Mouse (Mus musculus) CD4-positive helper T cell, adult 2 months (primary cell): ENCODE data around the gene 4930432K21Rik.

ENCODE experiments used
- DNase-seq: peaks from one replicate; pipeline ENCODE4 v3.0.0-alpha.2; 2012; ENCODE audit warnings: low read depth, missing footprints, low spot score

4930432K21Rik gene

DNA sequence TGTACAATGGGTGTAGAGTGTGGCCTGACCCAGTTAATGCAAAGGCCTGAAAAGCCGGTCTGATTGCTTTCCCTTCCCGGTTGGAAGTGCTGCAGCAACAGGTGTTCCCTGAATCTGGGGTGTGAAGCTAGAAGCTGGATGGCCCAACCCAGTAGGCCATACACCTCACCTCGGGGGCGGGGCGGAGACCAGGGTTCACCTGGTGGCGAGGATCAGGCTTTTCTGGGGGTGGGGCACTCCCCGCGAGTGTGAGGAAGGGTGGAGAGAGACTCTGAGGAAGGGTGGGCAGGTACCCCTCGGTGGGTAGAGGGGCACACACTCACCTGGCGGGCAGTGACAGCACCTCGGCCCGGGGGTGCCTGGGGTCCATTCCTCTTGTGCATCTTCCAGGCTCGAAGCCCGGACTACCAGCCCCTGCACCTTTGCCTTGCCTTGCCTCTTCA, 480 bp upstream of the 4930432K21Rik start:
- DNase-seq = no peak

DNA sequence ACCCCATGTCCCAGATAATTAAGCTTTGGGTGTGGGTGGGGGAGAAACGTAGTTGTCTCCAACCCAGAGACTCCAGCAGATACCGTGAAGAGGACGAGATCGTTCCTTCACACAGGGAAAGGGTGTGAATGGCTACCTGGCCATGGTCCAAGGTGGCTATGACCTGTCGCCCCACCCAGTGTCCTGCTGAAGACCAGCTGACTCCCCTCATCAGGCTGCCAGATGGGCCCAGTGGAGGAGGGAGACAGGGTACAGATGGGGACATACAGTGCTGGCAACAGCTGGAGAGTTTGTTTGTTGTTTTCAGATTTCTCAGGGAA, 666 bp downstream of the 4930432K21Rik start:
- no peak for DNase-seq

DNA sequence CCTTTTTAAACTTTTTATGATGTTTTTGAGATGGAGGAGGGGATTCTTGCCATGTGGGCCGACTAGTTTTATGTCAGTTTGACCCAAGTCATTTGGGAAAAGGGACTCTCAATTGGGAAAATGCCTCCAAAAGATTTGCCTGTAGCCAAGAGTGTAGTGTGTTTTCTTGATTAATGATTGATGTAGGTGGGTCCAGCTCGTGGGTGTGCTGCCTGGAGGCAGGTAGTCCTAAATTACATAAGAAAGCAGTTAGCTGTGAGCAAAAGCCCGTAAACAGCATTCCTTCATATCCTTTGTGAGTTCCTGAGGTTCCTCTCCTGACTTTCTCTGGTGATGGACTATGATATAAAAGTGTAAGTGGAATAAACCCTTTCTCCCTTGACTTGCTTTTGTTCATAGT, 1.4 kb downstream of the 4930432K21Rik start:
- no peak for DNase-seq

DNA sequence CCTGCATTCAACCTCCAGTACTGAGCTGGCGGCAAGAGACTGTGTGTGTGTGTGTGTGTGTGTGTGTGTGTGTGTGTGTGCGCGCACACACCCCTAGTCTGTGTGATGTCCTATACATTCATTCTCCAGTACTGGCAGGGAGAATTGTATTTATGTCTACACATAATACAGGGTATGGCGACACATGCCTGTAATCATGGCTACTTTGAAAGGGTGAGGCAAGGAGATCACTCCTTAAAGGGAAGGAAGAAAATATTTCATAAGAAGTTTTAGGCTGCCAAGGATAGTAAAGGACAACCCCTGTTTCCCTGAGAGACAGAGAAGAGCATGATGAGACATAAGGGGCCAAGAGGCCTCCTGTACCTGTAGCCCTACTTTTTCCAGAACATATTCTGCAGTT, 9.8 kb downstream of the 4930432K21Rik start:
- DNase-seq = no peak

DNA sequence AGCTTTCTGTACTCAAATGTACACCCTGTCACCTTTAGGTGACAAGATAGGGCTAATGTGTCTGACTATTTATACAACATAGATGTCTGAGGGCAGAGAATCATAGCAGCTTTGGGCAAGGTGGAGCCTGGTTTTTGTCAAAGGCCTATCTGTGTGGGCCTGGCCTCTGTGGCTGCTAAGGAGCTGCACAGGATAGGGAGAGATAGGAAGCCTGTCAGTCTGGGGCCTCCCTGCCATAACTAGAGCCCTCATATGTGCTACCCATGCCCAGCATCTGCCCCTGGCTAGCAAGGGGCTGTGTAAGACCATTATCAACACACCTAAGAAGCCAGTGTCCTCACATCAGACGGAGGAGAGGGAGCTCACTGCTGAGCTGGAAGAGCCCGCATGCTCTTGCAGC, 19.9 kb downstream of the 4930432K21Rik start:
- no peak for DNase-seq

DNA sequence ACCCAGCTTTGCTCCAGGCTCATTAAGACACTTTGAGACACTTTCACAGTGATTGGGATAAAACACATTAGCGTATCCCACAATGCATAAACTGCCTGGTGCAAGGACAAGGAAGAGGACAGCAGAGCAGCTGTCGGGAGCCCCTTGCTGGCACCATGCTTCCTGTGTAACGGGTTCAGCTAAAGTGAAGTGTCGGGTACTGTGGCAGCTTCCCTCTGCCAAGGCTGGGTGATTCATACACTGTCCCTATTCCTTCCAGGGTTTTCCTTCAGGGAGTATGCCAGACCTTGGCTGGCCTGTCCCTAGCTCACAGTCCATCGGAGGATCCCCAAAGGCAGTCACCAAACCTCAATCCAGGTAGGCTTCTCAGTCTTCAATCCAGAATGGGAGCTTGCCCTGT, 22.3 kb downstream of the 4930432K21Rik start:
- no peak for DNase-seq

DNA sequence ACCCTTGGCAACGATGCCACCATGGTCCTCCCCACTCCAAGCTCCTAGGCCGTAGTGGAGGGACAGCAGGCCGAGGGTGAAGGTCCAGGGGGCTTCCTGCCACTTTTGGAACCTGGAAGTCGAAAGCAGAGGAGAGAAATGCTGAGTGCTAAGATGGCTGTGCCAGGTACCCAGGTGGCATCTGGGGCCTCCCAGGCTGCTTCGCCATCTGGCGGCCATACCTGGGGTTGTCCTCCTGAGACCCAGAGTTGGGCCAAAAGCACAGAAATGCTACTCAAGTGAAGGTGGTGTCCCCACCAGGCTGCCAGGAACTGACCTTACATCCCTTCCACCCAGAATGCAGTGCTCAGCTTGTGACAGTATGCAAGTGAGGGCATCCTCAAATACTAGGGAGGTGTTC, 26.0 kb downstream of the 4930432K21Rik start:
- DNase-seq = peak; percentile 72

DNA sequence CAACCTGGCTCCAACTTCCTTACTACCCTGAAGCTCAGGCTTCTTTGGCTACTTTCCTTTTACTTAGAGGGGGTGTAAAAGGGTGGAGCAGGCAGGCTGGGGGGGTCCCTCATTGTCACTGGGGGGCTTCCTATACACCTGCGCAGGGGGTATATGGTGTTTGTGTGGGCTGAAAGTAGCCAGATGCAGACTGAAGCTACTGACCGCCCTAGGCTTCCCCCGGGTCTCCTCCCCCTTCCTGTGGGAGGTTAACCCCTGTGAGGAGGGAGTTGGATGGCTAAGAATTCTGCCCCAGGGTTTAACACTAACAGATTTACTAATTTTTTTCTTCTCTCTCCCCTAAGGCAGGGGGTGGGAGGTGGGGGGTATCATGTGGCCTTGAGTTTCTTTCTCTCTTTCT, 28.7 kb downstream of the 4930432K21Rik start:
- no peak for DNase-seq

DNA sequence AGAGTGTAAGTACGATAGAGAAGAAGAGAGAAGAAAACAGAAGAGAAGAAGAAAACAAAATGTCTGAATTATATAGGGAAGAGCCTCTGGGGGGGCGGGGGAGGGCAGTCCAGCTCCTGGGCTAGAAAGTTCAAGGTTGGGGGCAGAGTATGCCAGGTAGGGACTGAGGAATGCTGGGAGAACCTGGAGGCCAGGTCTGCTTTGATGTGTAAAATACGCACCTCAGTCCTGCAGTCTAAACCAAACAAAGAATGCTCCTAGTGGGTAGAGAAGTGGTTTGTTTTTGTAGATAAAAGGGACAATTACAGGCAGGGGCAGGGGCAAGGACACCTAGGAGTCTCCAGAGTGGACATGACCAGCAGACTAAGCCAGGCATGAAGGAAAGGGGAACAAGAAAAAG, 29.6 kb downstream of the 4930432K21Rik start:
- DNase-seq = no peak

DNA sequence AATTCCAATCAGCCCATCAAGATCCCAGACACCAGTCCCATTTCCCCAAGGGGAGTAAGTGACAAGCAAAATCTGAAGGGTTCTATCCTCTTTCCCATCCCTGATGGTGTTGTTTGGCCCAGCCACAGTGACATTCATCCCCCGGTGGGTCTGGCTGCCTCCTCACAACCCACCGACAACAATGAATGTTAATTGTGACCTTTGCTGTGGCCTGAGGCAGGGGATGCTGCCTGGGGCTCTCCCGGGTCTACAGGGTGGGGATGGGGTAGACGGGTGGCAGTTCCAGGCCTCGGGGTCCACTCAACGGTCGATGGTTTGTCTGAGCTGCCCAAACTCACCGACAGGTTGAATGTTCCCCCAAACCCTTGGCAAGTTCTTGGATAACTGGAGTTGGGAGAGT, 30.8 kb downstream of the 4930432K21Rik start:
- DNase-seq = no peak

DNA sequence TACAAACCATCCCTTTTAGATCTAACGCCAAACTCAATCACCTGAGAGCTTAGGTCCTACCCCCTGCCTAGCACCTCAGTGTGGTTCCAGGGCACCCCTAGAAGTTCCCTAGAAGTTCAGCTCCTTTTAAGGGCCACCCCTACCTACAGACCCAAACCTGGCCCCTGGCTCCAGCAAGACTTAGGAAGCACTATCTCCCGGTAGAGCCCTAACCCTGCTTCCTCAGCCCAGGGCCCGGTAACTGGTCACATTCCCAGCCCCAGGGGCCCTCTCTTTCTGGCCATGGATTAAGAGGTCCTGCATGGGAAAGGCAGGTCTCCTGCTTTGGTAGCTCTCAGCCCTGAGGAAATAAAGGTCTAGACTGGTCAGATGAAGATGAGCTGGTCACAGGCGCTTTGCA, 32.1 kb downstream of the 4930432K21Rik start:
- no peak for DNase-seq

DNA sequence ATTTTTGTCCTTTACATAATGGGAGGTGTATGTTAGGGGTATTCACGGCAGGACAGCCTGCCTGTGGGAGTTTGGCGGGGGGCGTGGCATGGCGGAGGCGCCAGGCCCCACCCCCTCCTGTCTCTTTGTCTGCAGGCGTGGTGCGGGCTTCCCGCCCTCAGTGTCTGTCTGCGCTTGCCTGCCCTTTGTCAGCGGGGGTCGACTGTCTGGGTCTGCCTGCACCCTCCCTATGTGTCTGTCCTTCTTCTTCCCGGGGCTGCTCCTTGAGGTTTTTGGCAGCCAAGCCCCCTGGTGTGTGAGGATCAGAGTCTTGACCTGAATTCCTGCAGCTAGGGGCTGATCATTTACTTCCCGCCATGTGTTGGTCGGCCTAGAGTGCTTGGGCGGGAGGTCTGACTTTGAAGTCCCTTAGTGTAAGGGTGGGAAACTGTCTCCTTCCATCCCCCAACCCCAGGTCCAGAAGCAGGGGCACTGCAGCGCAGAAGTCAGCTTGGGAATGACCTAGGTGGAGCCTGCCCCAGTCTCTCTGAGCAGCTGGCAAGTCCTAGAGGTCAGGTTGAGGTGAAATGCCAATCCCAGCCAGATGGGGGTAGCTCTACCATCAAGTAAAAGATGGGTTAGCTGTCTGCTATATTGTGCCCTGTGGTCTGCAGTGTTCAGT, 32.8 kb downstream of the 4930432K21Rik start:
- DNase-seq = peak; percentile 44

DNA sequence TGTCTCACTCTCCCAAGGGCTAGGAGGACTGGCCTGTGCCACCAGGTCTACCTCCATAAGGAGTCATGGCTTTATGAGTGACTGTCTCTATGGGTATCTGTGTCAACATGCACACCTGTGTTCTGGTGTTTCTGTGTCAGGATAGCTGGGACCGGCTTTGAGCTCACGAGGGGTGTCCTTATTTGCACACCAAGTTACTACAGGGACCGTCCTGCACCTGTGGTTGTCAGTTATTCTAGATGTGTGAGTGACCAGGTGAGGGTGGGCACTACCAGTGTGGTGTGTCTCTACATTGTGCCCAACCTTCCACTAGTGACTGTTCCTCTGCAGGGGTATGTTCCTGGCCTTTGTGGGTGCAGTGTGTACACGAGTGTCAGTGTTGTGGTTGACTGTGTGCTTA, 35.0 kb downstream of the 4930432K21Rik start:
- no peak for DNase-seq

DNA sequence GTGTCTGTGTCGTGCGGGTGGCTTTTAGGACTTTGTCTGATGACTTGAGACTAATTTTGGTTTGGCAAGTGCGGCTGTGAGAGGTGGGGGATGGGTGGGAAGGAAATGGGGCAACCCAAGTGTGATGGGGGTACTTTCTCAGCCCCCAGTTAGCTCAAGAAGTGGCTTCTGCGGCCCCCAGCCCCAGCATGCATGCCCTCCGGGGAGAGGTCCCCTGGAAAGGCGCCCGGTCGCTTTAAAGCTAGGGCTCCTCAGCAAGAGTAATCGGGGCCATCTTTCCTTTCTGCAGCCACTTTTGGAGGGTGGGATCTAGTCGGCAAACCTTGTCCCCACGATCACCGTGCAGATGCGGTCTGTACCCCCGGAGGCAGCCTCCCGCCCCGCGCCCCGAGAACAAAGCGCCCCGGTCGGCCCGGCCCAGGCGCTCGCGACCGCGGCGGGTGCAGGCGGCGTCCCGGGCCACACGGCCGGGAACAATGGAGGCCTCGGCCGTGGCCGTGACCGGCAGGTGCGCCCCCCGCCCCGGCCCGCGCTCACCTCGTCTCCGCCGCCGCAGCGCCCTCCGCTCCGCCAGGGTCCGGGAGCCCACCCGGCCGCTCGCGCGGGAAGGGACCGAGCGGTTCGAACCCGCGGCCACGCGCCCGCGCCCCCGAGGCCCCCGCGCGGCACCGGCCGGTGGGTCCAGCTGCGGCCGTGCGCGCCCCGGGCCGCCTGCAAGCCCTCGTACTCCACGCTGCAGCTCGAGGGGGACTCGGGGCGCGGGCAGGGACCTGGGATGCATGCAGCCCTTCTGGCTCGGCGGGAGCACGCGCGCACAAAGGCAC, 35.6 kb downstream of the 4930432K21Rik start:
- DNase-seq = no peak

DNA sequence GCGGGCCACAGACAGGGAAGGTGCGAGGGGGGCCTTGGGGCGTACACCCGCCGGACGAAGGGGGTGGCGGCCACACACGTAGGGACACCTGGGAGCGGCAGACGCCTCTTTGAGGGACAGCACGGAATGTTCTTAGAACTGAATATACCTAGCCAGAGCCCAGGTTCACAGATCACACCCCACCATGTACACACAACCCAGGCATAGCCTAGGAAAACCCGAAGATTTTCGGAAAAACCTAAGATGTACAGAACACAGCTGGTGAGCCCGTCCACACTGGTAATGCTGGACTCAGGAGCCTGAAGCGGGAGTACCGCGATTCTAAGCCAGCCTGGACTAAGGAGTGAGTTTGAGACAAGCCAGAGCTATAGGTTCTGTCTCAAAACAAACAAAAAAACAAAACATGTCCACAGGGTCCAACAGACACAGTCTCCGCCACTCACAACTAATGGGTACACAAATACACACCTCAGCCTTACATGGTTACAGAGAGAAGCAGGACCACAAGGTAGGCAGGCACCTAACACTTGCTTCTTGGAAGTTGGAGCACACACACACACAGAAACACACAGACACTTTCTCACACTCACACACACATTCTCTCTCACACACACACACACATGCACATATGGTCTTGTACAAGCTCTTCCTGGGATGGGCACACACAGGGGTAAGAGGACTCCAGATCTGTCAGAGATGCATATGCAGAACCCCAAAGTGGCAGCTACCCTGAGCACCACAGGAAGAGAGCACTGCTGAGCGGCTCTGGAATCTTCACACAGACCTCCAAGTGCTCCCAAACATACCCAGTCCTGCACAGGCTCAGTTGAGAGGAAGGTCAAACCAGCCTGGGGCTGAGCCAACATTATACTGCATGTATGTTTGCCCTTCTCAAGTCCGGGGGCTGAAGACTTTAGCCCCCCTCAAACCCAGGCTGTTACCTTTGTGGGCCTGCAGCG, 36.5 kb downstream of the 4930432K21Rik start:
- DNase-seq = no peak

DNA sequence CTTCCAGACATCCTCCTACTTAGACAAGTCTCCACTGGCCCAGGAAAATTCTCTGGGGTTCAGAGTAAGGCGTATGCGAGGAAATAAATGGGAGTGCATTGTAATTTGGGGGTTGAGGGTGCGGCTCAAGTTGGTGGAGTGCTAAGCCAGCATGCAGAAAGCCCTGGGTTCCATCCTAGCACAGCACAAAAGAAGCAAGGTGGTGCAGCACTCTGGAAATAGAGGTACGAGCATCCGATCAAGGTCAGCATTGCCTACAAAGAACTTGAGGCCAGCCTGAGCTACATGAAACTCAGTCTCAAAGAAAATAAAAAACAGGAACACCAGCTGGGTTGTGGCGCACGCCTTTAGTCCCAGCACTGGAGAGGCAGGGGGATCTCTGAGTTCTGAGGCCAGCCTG, 37.3 kb downstream of the 4930432K21Rik start, which contains the start of gene Nanos3:
Nanos3 (minus strand) TSS at position 101 of the 400 bp plus-strand sequence.
- no peak for DNase-seq

DNA sequence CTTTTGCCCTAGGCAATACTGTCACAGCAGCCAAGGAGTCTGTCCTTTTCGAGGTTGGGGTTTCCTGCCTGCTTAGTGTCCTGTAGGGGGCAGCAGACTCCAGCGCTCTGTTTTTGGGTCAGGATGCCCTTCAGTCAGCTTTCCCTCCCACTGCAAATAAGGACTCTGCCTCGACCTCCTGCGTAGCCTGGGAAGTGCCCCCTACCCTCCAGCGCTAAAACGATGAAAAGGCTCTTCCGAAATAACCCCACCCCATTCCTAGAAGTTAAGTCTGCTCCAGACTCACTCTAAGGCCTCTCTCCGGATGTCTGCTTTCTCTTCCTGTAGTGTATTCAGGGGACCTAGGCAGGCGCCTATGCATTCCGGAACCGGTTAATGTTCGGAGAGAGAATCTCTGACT, 38.7 kb downstream of the 4930432K21Rik start:
- peak; percentile 87 for DNase-seq

DNA sequence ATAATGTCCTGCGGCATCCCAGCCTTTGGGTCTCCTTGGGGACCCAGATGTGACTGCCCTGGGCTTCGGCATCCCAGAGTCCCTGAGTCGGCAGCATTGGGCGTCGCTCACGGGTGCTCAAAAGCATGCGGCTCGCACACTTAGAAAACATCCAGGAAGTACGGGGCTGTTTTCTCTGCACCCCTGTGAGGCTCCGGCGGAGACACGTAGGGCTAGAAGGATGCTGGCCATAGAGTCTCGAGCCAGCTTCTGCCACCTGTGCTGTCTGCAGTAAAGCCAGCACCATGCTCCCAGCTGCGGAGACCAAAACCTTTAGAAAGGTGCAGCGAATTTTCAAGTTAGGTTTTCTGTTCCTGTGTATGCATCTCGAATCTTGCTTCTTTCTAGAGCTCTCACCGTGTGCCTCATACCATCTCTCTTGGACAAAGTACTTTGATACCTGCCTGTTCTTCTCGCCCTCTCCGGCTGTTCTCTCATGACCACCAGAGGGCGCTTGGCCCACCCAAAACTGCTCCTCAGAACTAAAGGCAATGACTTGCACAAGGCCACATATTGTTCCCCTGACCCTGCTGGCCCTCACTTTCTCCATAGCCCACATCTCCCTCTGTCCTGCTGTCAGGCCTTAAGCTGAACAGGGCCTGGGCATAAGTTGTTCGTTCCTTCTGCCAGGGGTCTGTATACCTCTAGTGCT, 39.4 kb downstream of the 4930432K21Rik start:
- DNase-seq = peak; percentile 75

DNA sequence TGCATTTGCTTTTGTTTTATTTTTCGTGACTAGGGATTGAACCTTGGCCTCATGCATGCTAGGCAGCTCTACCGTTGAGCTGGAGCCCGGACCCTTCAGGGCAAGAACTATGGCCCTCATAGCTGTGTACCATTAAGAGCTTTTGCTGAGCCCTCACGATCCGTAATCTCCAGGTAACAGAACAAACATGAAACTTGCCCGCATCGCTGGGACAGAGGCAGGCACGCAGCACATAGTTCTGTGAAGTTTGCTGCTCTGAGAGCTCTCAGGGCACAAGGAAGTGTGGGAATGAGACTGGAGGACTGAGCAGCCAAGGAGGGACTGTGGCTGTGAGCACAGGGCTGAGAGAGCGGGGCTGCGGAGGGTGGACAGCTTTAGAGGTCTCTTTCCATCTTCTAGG, 40.8 kb downstream of the 4930432K21Rik start:
- no peak for DNase-seq

DNA sequence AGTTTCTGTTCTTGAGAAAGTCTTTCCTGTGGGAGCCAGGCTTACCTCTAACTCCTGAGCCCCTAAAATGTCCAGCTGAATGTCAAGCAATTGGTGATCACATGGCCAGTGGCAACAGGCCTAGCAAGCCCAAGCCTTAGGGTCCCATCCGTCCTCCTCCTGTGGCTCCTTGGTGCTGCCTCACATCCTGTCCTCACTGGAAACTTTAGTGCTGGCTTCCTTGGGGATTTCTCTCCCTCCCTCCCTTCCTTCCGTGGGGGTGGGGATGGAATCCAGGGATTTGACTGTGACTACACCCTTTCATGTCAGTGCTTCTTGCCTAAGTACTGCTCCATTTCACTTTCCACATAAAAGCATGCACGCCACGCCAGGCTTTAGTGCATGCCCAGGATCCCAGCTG, 41.8 kb downstream of the 4930432K21Rik start:
- DNase-seq = no peak

DNA sequence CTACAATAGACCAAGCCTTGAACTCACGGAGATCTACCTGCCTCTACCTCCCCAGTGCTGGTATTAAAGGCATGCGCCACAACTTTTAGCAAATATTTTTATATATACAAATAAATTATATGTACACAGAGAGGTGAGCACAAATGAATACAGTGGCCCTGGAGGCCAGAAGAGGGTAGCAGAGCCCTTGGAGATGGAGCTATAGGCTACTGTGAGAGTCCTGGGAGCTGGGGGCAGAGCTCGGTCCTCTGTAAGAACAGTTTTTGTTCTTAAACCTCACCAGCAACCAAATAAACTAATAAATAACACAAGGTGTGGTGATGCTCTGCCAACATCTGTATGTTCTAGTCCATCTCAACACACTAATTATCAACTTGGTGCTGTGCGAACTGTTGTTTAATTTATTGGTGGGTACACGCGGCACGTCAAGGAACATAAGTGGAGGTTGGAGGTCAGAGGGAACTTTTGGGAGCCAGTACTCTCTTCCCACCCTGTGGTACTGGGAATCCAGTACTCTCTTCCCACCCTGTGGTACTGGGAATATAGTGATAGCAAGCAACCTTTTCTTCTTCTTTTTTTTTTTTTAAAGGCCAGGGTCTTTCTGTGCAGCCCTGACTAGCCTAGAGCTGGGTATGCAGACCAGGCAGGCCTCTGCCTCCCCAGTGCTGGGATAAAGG, 42.5 kb downstream of the 4930432K21Rik start:
- DNase-seq = no peak
